Mouse (Mus musculus): ENCODE data around the gene Krt19. TPM values are rescaled to one million over a fixed set of nuclear protein-coding genes. Genes with fewer than 3 reads are reported as not detected.

Gene Krt19
- 1.6 and 3.7 TPM in 2 replicates for polyA plus RNA-seq (2012; rRNA removed)

GRCm38 (mm10) chr11:100148615-100149330 is at the start of gene Krt19:
Gene Krt19 (minus strand): TSS chr11:100148665.
- no peak for DNase-seq (ENCODE audit: extremely low spot score in 1 of 2, low spot score in 1 of 2)

DNA sequence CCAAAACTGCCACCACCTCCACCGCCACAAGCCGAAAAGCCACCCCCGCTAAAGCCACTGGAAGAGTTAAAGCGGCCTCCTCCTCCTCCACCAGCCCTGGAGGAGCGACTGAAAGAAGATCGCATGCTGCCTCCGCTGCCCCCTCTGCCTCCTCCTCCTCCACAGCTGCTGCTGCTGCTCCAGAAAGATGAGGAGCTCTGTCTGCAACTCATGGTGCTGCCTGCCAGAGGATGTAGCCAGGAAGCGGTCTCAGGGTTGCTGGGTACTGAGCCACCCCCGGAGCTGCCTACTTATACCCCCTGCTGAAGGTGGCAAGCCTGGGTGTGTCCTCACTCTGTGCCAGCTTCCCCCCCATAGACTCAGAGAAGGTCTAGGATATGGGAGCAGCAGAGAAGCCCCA is 44.5 kb upstream of the Krt19 start, which contains the start of gene Krt9:
TSS of gene Krt9 (minus strand) at position 255 of the 400 bp plus-strand sequence.
- peak; percentile 29 to 63 for DNase-seq (ENCODE audit: extremely low spot score in 1 of 2, low spot score in 1 of 2)

DNA sequence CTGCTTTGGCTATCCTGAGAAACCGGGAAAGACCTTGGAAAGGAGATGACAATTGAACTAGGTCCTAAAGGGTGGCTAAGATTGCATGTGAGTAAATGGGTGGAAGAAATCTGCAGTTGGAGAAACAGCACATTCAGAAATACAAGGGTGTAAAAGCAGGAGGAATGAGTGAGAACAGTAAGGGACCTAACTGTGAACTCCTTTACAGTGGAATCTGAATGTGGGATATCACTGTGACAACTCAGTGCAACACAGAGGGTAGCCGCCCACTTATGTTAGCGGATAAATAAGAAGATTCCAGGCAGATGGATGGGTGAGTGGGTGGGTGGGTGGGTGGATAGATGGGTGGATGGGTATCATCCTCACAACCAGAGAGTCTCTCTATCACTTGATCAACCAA is 43.4 kb upstream of the Krt19 start:
- peak in 1 of 2 experiments; percentile 22 for DNase-seq (ENCODE audit: extremely low spot score in 1 of 2, low spot score in 1 of 2)

- DNase-seq (ENCODE audit: extremely low spot score in 1 of 2, low spot score in 1 of 2), result no peak
Observed at GRCm38 (mm10) chr11:100186736-100187135, 38.3 kb upstream of the Krt19 start.

DNA sequence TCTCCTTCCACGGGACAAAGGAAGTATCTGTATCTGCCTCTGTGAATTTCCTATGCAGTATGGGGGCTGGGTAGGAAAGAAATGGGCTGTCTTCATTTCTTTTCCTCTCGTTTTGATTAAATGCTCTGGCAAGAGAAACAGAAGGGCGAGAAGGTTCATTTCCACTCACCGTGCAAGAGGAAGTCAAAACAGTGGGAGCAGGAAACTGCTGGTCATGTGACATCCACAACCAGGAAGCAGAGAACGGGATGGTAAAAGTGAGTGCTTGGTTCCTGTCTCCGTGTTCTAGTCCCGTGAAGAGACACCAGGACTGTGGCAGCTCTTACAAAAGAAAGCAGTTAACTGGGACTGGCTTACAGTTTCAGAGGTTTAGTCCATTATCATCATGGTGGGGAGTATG is 33.3 kb upstream of the Krt19 start:
- no peak for DNase-seq (ENCODE audit: extremely low spot score in 1 of 2, low spot score in 1 of 2)

DNA sequence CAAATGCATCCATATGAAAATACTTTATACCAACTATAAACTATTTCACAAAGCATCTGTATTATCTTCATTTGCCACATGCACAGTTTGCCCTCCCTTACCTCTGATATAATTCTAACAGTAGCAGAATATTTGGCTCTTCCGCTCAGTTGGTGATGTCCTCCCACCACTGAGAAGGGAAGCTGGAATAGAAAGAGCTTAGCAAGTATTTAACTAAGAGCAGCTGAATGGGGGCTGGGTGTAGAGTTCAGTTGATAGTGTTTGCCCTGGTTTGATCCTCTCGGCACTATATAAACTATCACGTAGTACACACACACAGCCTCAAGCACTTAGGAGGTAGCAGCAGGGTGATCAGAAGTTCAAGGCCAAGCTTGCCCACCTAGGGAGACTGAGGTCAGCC is 30.8 kb upstream of the Krt19 start:
- peak in 1 of 2 experiments; percentile 34 for DNase-seq (ENCODE audit: extremely low spot score in 1 of 2, low spot score in 1 of 2)

DNA sequence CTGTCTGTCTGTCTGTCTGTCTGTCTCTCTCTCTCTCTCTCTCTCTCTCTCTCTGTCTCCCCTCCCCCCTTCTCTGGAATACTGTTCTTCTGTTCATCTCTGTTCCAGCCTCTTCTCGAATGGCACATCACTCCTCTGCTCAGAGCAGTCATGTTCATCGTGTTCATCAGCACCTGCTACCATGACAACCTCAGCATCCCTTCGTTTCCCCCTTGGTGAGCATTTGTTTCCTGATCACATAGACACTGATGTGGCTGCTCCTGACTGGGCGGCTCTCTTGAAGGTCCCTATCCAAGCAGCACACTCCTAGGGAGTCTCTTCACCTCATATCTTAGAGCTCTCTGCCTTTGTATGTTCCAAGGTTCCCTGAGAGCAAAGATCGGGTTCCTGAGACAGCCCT is 29.8 kb upstream of the Krt19 start:
- no peak for DNase-seq (ENCODE audit: extremely low spot score in 1 of 2, low spot score in 1 of 2)

- no peak for DNase-seq (ENCODE audit: extremely low spot score in 1 of 2, low spot score in 1 of 2)
Observed at GRCm38 (mm10) chr11:100176791-100177190, 28.3 kb upstream of the Krt19 start.

- peak; percentile 34 to 87 for DNase-seq (ENCODE audit: extremely low spot score in 1 of 2, low spot score in 1 of 2)
Observed at GRCm38 (mm10) chr11:100168765-100169762, 20.6 kb upstream of the Krt19 start.

- DNase-seq (ENCODE audit: extremely low spot score in 1 of 2, low spot score in 1 of 2), result no peak
Observed at GRCm38 (mm10) chr11:100168071-100168470, 19.6 kb upstream of the Krt19 start.

DNA sequence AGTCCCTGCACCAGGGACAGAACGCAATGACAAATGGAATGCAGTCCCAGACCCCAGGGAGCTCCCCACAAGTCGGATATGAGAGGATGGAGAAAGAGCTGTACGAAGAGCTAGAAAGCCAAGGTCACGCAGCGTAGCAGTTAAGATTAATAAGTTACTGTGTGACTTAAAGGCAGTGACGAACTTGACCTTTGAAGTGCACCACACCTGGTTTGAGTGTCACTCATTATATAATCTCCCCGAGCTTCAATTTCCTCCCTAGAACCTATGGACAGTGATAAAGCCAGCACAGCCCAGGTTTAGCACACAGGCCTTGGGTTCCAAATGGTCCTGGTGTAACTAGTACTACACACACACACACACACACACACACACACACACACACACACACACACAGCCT is 15.9 kb upstream of the Krt19 start:
- no peak for DNase-seq (ENCODE audit: extremely low spot score in 1 of 2, low spot score in 1 of 2)

- DNase-seq (ENCODE audit: extremely low spot score in 1 of 2, low spot score in 1 of 2), result no peak
Observed at GRCm38 (mm10) chr11:100157908-100158477, 9.5 kb upstream of the Krt19 start.

DNA sequence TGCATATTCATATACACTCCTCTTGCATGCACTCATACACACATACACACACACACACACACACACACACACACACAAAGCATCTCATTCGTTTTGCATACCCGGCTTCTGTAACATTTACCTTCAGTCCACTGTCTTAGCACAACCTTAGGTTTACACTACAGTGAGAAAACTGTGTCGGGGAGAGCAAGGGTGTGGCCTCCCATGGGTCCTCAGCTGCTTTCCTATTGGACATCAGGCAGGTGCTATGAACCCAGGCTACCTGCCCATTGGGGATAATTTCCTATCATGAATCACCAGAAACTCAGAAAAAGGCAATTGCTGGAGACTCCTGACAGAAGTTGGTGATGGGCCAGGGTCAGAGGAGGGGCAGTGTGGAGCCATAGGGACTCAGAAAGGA is 8.9 kb upstream of the Krt19 start:
- DNase-seq (ENCODE audit: extremely low spot score in 1 of 2, low spot score in 1 of 2), result no peak

DNA sequence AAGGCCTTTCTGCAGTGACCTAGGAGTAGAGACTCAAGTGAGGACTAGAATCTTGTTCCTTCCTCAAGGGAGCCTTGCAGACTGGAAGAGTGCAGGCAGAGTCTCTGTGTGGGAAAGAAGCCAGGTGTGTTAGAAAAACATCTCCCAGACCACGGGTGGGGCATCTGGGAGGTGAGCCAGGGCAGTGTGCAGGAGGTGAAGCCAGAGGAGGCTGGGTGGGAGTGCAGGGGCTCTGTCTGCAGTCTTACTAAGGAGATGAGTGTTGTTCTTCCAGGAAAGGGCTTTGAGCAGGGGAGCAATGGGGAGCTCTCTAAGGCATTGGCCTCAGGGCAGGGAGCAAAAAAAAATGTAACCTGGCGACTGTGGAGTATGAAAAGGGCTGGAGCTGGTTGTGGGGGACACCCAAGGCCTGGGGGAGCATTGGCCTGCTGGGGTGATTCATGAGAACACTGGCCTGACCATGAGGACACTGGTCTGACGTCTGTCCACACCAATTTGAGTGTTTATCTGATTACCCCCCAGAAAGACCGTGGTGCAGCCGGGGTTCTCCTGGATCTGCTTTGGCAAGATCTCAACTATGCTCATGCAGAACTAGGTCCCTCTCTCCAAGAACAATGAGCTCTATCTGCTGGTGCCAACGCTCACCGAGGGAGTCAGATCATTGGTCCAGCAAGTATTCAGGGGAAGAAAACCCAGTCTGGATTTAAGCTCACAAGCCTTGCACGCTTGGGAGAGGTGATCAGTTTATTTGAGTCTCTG is 7.2 kb upstream of the Krt19 start:
- DNase-seq (ENCODE audit: extremely low spot score in 1 of 2, low spot score in 1 of 2), result no peak

- no peak for DNase-seq (ENCODE audit: extremely low spot score in 1 of 2, low spot score in 1 of 2)
Observed at GRCm38 (mm10) chr11:100147566-100148353, 705 bp downstream of the Krt19 start.

- DNase-seq (ENCODE audit: extremely low spot score in 1 of 2, low spot score in 1 of 2), result no peak
Observed at GRCm38 (mm10) chr11:100145858-100146560, 2.5 kb downstream of the Krt19 start.

DNA sequence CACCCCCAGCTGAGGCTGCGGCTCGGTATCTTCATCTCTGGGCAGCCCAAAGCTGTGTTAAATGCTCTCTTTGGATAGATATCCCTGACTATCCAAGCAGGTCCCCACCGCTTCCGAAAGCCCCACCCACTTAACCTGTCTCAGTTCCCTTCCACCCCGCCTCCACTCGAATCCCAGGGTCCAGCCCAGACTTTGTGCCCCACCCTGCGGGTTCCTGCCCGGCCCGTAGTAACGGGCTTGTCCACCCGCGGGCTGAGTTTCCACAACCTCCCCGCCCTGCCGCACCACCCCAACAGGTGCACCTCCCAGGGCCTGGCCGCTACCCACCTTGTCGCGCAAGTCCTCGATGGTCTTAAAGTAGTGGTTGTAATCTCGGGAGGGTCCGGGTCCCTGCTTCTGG is 3.4 kb downstream of the Krt19 start:
- no peak for DNase-seq (ENCODE audit: extremely low spot score in 1 of 2, low spot score in 1 of 2)

DNA sequence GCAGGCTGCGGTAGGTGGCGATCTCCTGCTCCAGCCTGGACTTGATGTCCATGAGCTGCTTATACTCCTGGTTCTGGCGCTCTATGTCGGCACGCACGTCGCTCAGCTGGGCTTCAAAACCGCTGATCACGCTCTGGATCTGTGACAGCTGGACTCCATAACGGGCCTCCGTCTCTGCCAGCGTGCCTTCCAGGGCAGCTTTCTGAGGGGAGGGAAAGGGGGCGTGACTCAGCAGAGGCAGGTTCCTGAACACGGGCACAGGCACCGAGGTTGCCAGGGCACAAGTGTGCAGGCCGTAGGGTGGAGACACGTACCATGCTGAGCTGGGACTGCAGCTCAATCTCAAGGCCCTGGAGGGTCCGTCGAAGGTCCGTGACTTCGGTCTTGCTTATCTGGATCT is 7.5 kb downstream of the Krt19 start:
- DNase-seq (ENCODE audit: extremely low spot score in 1 of 2, low spot score in 1 of 2), result no peak

GRCm38 (mm10) chr11:100139391-100139790 is 9.1 kb downstream of the Krt19 start:
- no peak for DNase-seq (ENCODE audit: extremely low spot score in 1 of 2, low spot score in 1 of 2)
